Mouse (Mus musculus) stomach, postnatal 0 days (tissue): ENCODE measurements at regions not wholly inside any gene's neighbourhood (a gene's known extent, or its start where the extent isn't known, plus 50 kb on each side); places are given as distances from the start of the nearest gene placed in this dataset.
A peak's percentile ranks its signal among the peaks of the same experiment; 100 is the strongest.
"Not testable (repeated sequence)": the region's sequence is repeated elsewhere in the genome, so short reads cannot be mapped to it uniquely, and the experiment has no call there.

ENCODE experiments used
- ATAC-seq: fragments of 200-750 bp; cut with Nextera tagmentation; 2 replicates; pipeline ENCODE4 v1.8.0; 2017; ENCODE audit not compliant: low FRiP score, low TSS enrichment
- DNase-seq: peaks from one replicate; pipeline ENCODE4 v3.0.0-alpha.2; 2016; ENCODE audit warnings: low spot score
- H3K27ac ChIP-seq: fragments of 300-500 bp; sonication (generic); replicated peaks from 2 replicates; pipeline ENCODE4 v1.5.1; 2014; ENCODE audit warnings: mild to moderate bottlenecking, control low read depth
- H3K27me3 ChIP-seq: fragments of 300-500 bp; sonication (generic); 2 replicates; pipeline ENCODE4 v1.6.1; 2014; ENCODE audit warnings: low read length; ENCODE audit not compliant: control insufficient read depth, insufficient read depth
- H3K36me3 ChIP-seq: fragments of 300-500 bp; sonication (generic); 2 replicates; pipeline ENCODE4 v1.6.1; 2014; ENCODE audit warnings: low read length, mixed read lengths; ENCODE audit not compliant: control insufficient read depth, insufficient read depth
- H3K4me1 ChIP-seq: fragments of 300-500 bp; sonication (generic); replicated peaks from 2 replicates; pipeline ENCODE4 v1.6.1; 2014; ENCODE audit warnings: antibody characterized with exemption; ENCODE audit not compliant: control insufficient read depth, insufficient read depth
- H3K4me2 ChIP-seq: fragments of 300-500 bp; sonication (generic); replicated peaks from 2 replicates; pipeline ENCODE4 v1.6.1; 2014; ENCODE audit warnings: low read depth, mild to moderate bottlenecking, control low read depth, moderate library complexity
- H3K4me3 ChIP-seq: fragments of 300-500 bp; sonication (generic); 2 replicates; pipeline ENCODE4 v1.5.1; 2014; ENCODE audit warnings: low read depth, low read length, control low read depth
- H3K9ac ChIP-seq: fragments of 300-500 bp; sonication (generic); 2 replicates; pipeline ENCODE4 v1.6.1; 2014; ENCODE audit warnings: mild to moderate bottlenecking, low read length, control low read depth, mixed read lengths
- H3K9me3 ChIP-seq: fragments of 300-500 bp; sonication (generic); 2 replicates; pipeline ENCODE4 v1.6.1; 2016; ENCODE audit warnings: low read length; ENCODE audit not compliant: control insufficient read depth
- WGBS: fragments of 180-500 bp; shearing (Covaris S2); extraction: QIAGEN DNeasy Blood & Tissue Kit; methylation state at CpG from one replicate; pipeline ENCODE4 v1.1.7; 2014; 5-methylcytosine and 5-hydroxymethylcytosine counted together

GRCm38 (mm10) chr17:6520001-6520400 lies 81.5 kb upstream of the Dynlt1c start:
- not testable (repeated sequence) for H3K4me3 ChIP-seq, H3K9ac ChIP-seq, H3K4me1 ChIP-seq, H3K9me3 ChIP-seq, H3K27ac ChIP-seq, H3K4me2 ChIP-seq, H3K36me3 ChIP-seq, H3K27me3 ChIP-seq
- WGBS = 83% methylated on average over 2 of the region's 2 CpGs
- DNase-seq (peak; percentile 14), ATAC-seq (peak; percentile 24; the same call in 1 of the 2 replicates)

GRCm38 (mm10) chr17:6520751-6521150 lies 80.7 kb upstream of the Dynlt1c start:
- not testable (repeated sequence) for H3K27ac ChIP-seq, H3K36me3 ChIP-seq, H3K4me1 ChIP-seq, H3K9me3 ChIP-seq, H3K9ac ChIP-seq, H3K4me2 ChIP-seq, H3K4me3 ChIP-seq, H3K27me3 ChIP-seq, ATAC-seq, DNase-seq
- 69% methylated on average over 4 of the region's 4 CpGs for WGBS

- ATAC-seq, H3K27ac ChIP-seq, H3K27me3 ChIP-seq, H3K4me1 ChIP-seq, H3K9me3 ChIP-seq, H3K36me3 ChIP-seq, H3K4me2 ChIP-seq, DNase-seq, H3K4me3 ChIP-seq, H3K9ac ChIP-seq: not testable (repeated sequence)
- 72% methylated on average over 4 of the region's 9 CpGs for WGBS
Observed at GRCm38 (mm10) chr17:6522185-6522584, 79.3 kb upstream of the Dynlt1c start.

GRCm38 (mm10) chr17:6538723-6539122 lies 62.7 kb upstream of the Dynlt1c start:
- WGBS = no CpG with 5 or more reads among the region's 5 CpGs
- not testable (repeated sequence) for DNase-seq, H3K27me3 ChIP-seq, H3K36me3 ChIP-seq, H3K9ac ChIP-seq, H3K9me3 ChIP-seq, H3K27ac ChIP-seq, ATAC-seq, H3K4me1 ChIP-seq, H3K4me3 ChIP-seq, H3K4me2 ChIP-seq

- not testable (repeated sequence) for H3K4me2 ChIP-seq, DNase-seq, H3K9ac ChIP-seq, H3K27ac ChIP-seq, H3K36me3 ChIP-seq, H3K27me3 ChIP-seq, H3K4me1 ChIP-seq, ATAC-seq, H3K9me3 ChIP-seq, H3K4me3 ChIP-seq
- no CpG with 5 or more reads among the region's 8 CpGs for WGBS
Observed at GRCm38 (mm10) chr17:6547064-6547760, 54.3 kb upstream of the Dynlt1c start.

GRCm38 (mm10) chr17:6547937-6548336 lies 53.5 kb upstream of the Dynlt1c start:
- not testable (repeated sequence) for H3K4me2 ChIP-seq, H3K27ac ChIP-seq, DNase-seq, H3K36me3 ChIP-seq, H3K9ac ChIP-seq, H3K9me3 ChIP-seq, H3K4me1 ChIP-seq, H3K27me3 ChIP-seq, H3K4me3 ChIP-seq
- no CpG with 5 or more reads among the region's 6 CpGs for WGBS
- 0 out of 2 replicates have a peak, but pooled peaks have one; percentile 30 for ATAC-seq
